Mouse (Mus musculus): ENCODE measurements around the gene Setd2.

Gene Setd2

DNA sequence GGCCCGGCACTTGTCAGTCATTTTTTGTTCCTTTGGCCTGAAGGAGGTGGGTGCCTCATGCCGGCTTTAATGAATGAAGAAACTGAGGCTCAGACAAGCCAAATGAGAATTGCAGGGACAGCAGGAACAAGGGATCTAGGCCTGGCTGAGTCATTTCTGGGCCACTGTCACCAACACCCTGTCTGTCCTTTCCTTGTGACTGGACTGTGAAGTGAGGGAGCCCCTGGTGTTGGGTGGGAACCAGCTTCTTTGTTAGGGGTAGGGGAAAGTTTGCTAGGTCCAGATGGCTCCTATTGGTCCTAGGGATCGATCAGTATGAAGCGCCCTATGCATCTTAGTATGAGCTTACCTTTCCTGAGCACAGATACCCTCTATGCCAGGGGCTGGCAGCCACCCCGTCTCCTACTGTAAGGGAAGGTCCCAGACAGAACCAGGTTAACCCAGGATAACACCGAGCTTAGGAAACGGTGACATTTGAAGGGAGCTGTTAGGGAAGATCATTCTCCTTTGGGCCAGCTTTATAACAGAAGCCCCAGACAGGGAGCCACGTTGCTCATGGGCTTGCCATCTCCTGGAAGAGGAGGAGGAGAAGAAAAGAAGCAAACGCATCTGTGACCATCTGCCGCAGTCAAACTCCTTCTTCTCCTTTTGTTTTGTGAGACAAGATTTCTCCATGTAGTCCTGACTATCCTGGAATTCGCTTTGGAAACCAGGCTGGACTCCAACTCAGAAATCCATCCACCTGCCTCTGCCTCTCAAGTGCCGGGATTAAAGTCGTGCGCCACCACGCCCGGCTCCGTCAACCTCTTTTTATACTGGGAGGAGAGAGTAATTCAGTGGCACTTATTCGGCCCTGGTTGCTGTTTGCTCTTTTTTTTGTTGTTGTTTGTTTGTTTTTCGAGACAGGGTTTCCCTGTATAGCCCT, 122.6 kb downstream of the Setd2 start:
- no peak for DNase-seq (ENCODE audit: low read depth)

DNA sequence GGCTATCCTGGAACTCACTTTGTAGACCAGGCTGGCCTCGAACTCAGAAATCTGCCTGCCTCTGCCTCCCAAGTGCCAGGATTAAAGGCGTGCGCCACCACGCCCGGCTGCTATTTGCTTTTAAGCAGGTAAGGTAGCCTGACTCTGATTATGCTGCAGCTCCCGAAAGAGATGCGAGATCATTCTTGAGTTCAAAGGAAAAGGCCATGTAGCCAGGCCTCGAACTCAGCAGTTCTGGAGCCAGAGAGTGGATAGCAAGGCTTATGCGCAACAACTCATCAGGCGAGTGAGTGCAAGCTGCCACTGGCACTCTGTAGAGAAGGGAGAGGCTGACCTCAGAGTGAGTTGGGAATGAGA, 123.2 kb downstream of the Setd2 start:
- no peak for DNase-seq (ENCODE audit: low read depth)

DNA sequence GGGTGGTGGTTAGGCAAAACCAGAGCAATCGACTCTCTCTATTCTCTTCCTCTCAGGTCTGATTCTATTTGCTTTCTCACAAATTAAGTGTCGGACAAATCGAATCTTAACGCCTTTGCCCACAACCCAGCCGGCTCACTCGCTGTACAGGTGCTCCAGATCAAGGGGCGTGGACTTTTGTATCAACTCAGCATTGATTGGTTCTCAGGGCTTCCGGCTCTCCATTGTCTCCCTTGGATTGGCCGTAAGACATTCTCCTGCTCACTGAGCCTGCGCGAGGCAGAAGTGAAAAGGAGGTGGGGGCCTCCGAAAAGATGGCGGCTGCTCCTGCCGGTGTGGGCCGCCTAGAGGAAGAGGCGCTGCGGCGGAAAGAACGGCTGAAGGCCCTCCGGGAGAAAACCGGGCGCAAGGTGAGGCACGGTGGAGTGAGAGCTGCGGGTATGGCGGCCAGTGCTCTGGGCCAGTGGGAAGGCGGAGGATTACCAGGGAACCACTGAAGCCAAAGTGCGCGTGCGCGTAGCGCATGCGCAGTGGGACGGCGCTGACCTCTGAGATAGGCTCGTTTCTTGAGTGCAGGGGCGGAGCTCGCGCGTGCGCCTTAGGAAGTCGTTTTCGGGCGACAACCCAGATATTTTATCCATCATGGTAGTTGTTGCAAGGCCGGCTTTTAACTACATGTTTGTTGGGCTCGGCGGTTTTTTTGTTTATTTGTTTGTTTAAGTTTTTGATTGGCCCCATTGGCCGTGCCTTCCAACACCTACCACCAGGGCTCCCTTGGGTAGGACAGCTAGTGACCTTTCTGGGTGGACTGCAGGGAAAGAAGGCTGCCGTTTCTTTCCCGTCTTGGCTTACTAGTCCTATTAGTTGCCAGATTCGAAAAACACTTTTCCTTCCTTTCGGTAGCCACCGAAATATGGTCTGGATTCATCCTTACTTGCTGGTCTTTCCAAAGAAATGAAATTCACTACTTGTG, 124.1 kb downstream of the Setd2 start, which contains the start of gene Ccdc12:
Gene Ccdc12, plus strand, starts transcription at position 255 of the 973 bp plus-strand sequence.
- peak; percentile 91 for DNase-seq (ENCODE audit: low read depth)

DNA sequence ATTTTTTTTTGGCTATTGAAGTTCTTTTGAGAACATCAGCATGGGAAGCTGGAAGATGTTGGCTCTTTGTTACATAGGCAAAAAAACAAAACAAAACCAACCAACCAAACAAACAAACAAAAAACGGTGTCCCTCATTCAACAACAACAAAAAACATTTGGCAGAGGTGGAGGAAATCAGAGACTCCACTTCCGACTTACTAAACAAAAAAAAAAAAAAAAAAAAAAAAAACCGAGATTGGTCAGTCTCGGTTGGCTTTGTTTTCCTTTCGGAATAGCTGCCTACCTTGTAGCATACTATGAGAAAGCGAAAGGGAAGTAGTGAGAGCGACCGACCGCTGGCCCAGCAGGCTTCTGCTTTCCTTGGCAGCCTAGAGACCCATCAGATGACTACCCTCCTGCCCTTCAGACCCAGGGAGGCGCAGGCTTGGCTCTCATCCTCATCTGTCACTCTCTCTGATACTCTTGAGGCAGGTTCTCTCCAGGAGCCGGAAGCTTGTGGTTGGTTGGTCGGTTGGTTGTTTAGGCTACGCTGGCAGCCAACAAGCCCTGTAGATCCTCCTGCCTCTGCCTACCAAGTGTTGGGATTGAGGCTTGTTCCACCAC, 125.2 kb downstream of the Setd2 start:
- DNase-seq (ENCODE audit: low read depth), result no peak

DNA sequence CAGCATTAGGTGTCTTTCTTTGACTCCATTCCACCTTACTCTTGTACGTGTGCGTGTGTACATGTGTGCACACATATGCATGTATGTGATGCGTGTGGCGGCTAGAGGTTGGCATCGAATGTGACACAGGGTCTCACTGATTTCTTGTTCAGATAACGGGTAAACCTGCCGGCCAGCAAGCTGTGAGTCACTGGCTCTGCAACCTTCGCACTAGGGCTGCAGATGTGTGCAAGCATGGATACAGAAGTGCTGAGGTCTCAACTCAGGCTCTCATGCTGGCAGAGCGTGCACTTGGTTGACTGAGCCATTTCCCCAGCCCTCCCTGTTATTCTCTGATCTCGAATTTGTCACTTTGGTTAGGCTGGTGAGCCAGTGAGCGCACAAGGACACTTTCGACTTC, 127.1 kb downstream of the Setd2 start:
- DNase-seq (ENCODE audit: low read depth), result no peak

DNA sequence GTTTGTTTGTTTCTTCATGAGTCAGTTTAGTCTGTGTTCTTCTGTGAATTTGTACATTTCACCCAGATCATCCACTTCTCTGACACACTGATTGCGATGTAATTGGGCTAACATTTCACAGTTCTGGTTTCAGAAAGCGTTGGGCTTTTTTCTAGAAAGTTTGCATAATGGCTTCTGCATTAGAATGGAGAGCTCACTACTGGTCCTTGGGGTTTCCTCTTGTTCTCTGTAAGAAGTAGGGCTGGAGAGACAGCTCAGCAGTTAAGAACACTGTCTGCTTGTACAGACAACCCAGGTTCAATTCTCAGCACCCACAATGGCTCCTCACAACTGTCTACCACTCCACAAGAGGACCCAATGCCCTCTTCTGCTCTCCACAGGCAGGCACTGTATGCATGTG, 127.8 kb downstream of the Setd2 start:
- no peak for DNase-seq (ENCODE audit: low read depth)

DNA sequence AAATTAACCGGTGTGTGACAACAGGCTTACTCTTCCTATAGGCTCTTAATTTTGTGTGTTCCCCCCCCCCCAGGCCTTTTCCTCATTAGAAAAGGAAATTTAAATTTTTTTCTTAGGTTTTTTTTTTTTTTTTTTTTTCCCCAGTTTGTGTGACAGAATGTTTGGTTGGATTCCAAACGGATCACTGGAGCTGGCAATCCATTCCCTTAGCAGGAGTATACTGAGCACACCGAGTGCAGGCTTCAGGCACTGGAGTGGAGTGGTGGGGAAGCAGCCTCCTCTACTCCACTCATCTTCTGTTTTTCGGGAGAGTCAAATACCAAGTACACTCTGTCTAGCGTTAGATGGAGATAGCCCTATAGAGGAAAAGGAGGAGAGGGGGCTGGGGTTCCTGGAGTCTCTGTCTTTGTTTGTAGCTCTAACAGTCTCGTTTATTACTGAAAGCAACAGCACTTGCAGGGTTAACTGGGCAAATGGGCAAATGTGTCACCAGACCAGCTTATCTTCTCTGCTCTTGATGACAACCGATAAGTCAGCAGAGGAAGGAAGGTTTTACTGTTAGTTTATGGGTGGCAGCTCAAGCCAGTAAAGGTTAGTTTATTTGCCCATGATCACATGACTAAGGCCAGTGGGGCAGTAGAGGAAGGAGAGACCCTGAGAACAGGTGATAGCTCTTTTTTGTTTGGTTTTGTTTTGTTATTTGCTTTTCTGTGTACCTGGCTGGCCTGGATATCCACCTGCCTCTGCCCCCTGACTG, 128.6 kb downstream of the Setd2 start:
- DNase-seq (ENCODE audit: low read depth), result no peak

DNA sequence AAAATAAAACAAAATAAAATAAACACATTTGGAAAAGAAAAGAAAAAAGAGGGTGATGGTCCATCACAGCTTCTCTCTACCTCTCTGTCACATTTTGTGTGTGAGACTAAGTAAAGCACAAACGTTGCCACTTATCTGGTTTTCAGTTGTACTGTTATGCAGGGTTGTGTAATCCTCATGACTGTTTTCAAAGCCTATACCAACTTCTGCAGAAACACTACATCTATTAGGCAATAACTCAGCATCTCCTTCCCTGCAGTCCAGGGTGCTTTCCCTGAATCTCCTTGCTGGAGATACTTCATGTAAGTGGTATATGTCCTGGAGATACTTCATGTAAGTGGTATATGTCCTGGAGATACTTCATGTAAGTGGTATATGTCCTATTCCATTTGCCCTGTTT, 130.4 kb downstream of the Setd2 start:
- no peak for DNase-seq (ENCODE audit: low read depth)

DNA sequence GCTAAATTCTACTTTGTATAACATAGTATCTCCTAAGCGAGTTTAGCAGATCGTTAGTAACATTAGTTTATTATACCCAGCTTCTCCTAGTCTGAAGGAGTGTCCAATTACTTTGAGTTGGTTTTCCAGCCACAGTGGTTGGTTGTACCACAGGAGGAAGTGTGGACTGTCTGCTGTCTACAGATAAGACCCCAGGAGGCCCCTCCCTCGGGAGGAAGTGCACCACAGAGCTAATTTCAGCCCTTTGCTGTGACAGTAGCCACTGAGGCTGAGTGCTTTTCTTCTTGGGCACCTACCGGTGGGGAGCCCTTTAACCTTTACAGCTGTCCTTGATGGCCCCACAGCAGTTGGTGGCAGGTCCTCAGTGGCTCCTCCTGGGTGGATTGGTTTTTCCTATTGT, 133.5 kb downstream of the Setd2 start:
- DNase-seq (ENCODE audit: low read depth), result no peak

DNA sequence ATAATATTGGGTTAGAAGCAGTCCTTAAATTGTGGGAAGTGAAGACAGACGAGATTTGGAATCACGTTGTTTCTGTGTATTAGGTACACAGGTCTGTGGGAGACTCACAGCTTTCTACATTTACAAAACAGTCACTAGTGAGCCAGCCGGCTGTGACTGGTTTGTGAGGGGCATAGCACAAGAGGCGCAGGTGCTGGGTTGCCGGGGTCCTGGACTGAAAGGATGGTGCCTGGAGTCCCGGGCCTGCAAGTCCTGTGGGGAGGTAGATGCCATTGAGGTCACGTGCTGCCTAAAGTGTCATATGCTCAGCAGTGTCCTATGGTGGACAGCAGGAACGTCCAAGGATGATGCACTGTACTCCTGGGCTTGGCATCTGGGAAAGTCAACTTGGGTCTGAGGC, 134.0 kb downstream of the Setd2 start:
- DNase-seq (ENCODE audit: low read depth), result no peak

DNA sequence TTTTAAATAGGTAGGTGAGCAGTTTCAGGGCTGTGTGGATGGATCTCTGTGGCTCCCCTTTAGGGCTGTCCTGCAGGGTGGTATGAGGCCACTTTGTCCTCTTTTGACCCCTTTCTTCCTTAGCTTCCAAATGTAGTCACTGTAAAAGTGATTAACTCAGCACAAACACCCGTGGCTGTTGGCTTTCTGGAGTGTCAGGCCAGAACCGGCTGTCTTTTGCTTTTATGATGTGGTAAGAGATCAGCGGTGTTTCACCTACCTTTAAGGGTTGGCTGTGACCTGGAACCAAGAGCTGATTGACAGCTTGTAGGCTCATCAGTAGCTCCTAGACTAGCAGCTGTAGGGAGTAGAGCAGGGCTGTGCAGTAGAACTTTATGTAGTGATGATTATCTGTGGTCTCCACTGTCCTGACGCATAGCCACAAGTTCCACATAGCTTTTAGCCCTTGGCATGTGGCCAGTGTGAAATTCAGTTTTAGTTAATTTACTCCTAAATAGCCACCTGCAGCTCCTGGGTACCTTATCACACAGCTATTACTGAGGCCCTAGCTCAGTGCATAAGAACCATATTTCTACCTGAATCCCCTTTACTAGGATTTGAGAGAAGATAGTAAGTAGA, 134.9 kb downstream of the Setd2 start:
- no peak for DNase-seq (ENCODE audit: low read depth)

Data from fibroblast of lung, adult 2 months (primary cell).